Mouse (Mus musculus): Measurements from ENCODE around the gene Tango6. TPM values are rescaled to one million over a fixed set of nuclear protein-coding genes. Genes with fewer than 3 reads are reported as not detected.

Gene Tango6
- polyA plus RNA-seq, 1 experiment = 6.9 TPM

DNA sequence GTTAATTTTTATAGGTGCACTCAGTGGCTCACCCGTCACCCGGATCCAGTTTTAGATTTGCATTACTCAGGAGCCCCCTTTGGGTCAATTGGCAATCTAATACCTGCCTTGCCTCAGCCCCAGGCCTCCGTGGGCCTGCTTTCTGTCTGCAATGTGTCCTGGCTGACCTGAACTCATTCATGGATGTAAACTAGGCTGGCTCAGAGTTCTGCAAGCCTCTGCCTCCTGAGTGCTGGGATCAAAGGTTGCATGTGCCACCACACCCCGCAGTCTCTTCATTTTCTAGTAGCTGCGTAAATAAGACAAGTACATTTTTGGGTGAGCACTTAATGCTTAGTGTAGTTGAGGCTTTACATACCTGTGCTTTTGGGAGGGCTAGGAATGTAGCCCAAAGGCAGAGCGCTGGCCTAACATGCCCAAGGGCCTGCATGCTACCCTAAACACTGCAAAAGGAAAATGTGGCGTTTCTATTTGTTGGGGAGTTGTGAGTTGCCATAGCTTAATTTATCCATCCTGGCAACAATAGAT lies 44.0 kb upstream of the Tango6 start:
- H3K79me2 ChIP-seq (ENCODE audit: control insufficient read depth, insufficient read depth) = no peaks in the 10 kb centered on the region
- no peak overlapping the region for H3K4me2 ChIP-seq (ENCODE audit: low read depth)
- H3ac ChIP-seq (ENCODE audit: control insufficient read depth, insufficient read length) = no peak overlapping the region
- H3K27me3 ChIP-seq (ENCODE audit: control insufficient read depth, insufficient read depth, insufficient read length) = no peaks in the 10 kb centered on the region
- TF ChIP-seq CEBPB (IDR thresholded peaks at IDR 0.05; ENCODE audit: insufficient read depth, poor library complexity, severe bottlenecking) = no peak
- no peak overlapping the region for H3K4me3 ChIP-seq
- H3K36me3 ChIP-seq (ENCODE audit: control insufficient read depth, insufficient read depth) = no peaks in the 10 kb centered on the region

DNA sequence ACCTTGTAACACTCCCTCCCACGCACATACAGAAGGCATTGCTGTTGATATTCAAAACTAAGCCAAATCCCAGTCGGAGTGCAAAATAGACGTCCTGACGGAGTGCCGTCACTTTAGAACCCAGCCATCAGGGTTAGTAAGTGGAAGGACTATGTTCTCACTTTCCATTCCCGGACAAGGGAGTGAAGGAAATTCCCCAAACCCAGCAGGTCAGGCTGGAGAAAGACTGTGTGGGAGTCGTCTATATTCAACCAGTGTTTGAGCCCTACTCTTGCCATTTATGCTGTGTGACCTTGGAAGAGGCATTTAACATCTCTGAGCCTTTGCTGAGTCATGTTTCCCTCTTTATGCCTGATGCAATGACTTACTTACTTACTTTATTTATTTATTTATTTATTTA lies 42.7 kb upstream of the Tango6 start:
- no peaks in the 10 kb centered on the region for H3K27me3 ChIP-seq (ENCODE audit: control insufficient read depth, insufficient read depth, insufficient read length)
- TF ChIP-seq REST (IDR thresholded peaks at IDR 0.05; ENCODE audit: insufficient read depth, insufficient read length) = no peak
- TF ChIP-seq MAX (IDR thresholded peaks at IDR 0.05; ENCODE audit: low read depth) = no peak
- no peak for TF ChIP-seq POLR2AphosphoS2 (IDR thresholded peaks at IDR 0.05; ENCODE audit: insufficient read length, low read depth)
- TF ChIP-seq TCF3 (IDR thresholded peaks at IDR 0.05; ENCODE audit: insufficient read length, low read depth) = no peak
- TF ChIP-seq POLR2A (IDR thresholded peaks at IDR 0.05; ENCODE audit: insufficient read length, low read depth) = no peak
- no peak for TF ChIP-seq MYOG (IDR thresholded peaks at IDR 0.05; ENCODE audit: control insufficient read depth in 1 of 3, insufficient read depth in 1 of 3, insufficient read length in 2 of 3, low read depth in 2 of 3)
- TF ChIP-seq TCF12 (IDR thresholded peaks at IDR 0.05; ENCODE audit: insufficient read depth, poor library complexity, severe bottlenecking) = no peak
- TF ChIP-seq E2F4 (IDR thresholded peaks at IDR 0.05; ENCODE audit: insufficient read depth) = no peak
- TF ChIP-seq SRF (IDR thresholded peaks at IDR 0.05; ENCODE audit: control insufficient read depth, insufficient read length, low read depth) = no peak
- no peak overlapping the region for H3ac ChIP-seq (ENCODE audit: control insufficient read depth, insufficient read length)
- H3K36me3 ChIP-seq (ENCODE audit: control insufficient read depth, insufficient read depth) = no peaks in the 10 kb centered on the region
- H3K4me3 ChIP-seq = no peak overlapping the region
- no peak overlapping the region for H3K4me2 ChIP-seq (ENCODE audit: low read depth)
- no peaks in the 10 kb centered on the region for H3K79me2 ChIP-seq (ENCODE audit: control insufficient read depth, insufficient read depth)

DNA sequence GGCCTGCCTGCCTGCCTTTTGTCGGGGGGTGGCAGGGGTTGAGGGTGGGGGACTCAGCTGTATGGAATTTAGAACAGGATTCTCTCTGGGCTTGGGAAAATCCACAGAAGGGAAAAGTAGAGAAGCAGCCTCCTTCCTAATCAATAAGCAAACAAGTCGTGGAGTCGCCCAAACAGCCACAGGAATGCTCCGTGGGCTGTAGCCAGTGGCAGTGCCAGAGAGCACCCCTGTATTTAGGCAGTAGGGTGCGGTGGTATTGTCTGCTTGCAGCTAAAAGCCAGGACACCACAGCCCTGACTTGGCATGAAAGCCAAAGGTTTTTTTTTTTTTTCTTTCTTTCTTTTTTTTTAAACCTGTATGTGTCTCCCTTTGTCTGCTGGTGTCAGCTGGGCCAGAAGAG lies 41.9 kb upstream of the Tango6 start:
- no peak overlapping the region for H3K4me3 ChIP-seq
- H3K27me3 ChIP-seq (ENCODE audit: control insufficient read depth, insufficient read depth, insufficient read length) = no peaks in the 10 kb centered on the region
- no peaks in the 10 kb centered on the region for H3K79me2 ChIP-seq (ENCODE audit: control insufficient read depth, insufficient read depth)
- peak overlapping the region; percentile 10 for H3K4me2 ChIP-seq (ENCODE audit: low read depth)
- TF ChIP-seq MYOG (IDR thresholded peaks at IDR 0.05; ENCODE audit: control insufficient read depth in 1 of 3, insufficient read depth in 1 of 3, insufficient read length in 2 of 3, low read depth in 2 of 3) (no peak), POLR2AphosphoS2 (IDR thresholded peaks at IDR 0.05; ENCODE audit: insufficient read length, low read depth) (no peak), TCF3 (IDR thresholded peaks at IDR 0.05; ENCODE audit: insufficient read length, low read depth) (no peak), E2F4 (IDR thresholded peaks at IDR 0.05; ENCODE audit: insufficient read depth) (no peak), USF1 (IDR thresholded peaks at IDR 0.05; ENCODE audit: low read depth) (no peak), MYOD1 (IDR thresholded peaks at IDR 0.05; ENCODE audit: control insufficient read depth in 1 of 3, insufficient read length in 2 of 3, low read depth in 2 of 3) (no peak), TCF12 (IDR thresholded peaks at IDR 0.05; ENCODE audit: insufficient read depth, poor library complexity, severe bottlenecking) (no peak), CEBPB (IDR thresholded peaks at IDR 0.05; ENCODE audit: insufficient read depth, poor library complexity, severe bottlenecking) (no peak), REST (IDR thresholded peaks at IDR 0.05; ENCODE audit: insufficient read depth, insufficient read length) (no peak), SRF (IDR thresholded peaks at IDR 0.05; ENCODE audit: control insufficient read depth, insufficient read length, low read depth) (no peak), POLR2A (IDR thresholded peaks at IDR 0.05; ENCODE audit: insufficient read length, low read depth) (no peak)
- H3K36me3 ChIP-seq (ENCODE audit: control insufficient read depth, insufficient read depth) = no peaks in the 10 kb centered on the region
- no peak overlapping the region for H3ac ChIP-seq (ENCODE audit: control insufficient read depth, insufficient read length)

DNA sequence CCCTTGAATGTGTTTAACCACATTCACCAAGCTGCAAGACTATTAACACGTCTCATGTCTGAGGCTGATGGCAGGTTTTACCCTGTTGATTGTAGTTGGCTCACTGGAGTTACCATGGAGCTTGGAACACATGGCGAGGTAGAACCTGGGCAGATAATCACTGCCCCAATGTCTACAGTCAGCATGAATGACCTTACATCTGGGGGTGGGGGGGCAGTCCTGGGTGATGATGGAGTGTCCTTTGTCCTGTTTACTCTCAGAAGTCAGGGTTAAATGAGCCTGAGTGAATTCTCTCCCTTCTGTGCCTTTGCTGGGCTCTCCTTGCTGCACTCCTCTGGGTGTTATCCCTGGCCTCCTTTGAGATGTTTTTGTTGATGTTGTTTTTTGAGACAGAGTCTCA lies 40.7 kb upstream of the Tango6 start:
- H3K4me3 ChIP-seq = no peak overlapping the region
- no peaks in the 10 kb centered on the region for H3K27me3 ChIP-seq (ENCODE audit: control insufficient read depth, insufficient read depth, insufficient read length)
- H3K4me2 ChIP-seq (ENCODE audit: low read depth) = no peak overlapping the region
- no peak for TF ChIP-seq MAX (IDR thresholded peaks at IDR 0.05; ENCODE audit: low read depth)
- TF ChIP-seq TCF12 (IDR thresholded peaks at IDR 0.05; ENCODE audit: insufficient read depth, poor library complexity, severe bottlenecking) = no peak
- TF ChIP-seq MYOG (IDR thresholded peaks at IDR 0.05; ENCODE audit: control insufficient read depth in 1 of 3, insufficient read depth in 1 of 3, insufficient read length in 2 of 3, low read depth in 2 of 3) = no peak
- no peak for TF ChIP-seq POLR2AphosphoS2 (IDR thresholded peaks at IDR 0.05; ENCODE audit: insufficient read length, low read depth)
- no peak for TF ChIP-seq REST (IDR thresholded peaks at IDR 0.05; ENCODE audit: insufficient read depth, insufficient read length)
- TF ChIP-seq USF1 (IDR thresholded peaks at IDR 0.05; ENCODE audit: low read depth) = no peak
- TF ChIP-seq MYOD1 (IDR thresholded peaks at IDR 0.05; ENCODE audit: control insufficient read depth in 1 of 3, insufficient read length in 2 of 3, low read depth in 2 of 3) = no peak
- TF ChIP-seq E2F4 (IDR thresholded peaks at IDR 0.05; ENCODE audit: insufficient read depth) = no peak
- no peak for TF ChIP-seq CEBPB (IDR thresholded peaks at IDR 0.05; ENCODE audit: insufficient read depth, poor library complexity, severe bottlenecking)
- TF ChIP-seq POLR2A (IDR thresholded peaks at IDR 0.05; ENCODE audit: insufficient read length, low read depth) = no peak
- TF ChIP-seq TCF3 (IDR thresholded peaks at IDR 0.05; ENCODE audit: insufficient read length, low read depth) = no peak
- TF ChIP-seq SRF (IDR thresholded peaks at IDR 0.05; ENCODE audit: control insufficient read depth, insufficient read length, low read depth) = no peak
- no peaks in the 10 kb centered on the region for H3K79me2 ChIP-seq (ENCODE audit: control insufficient read depth, insufficient read depth)
- H3K36me3 ChIP-seq (ENCODE audit: control insufficient read depth, insufficient read depth) = no peaks in the 10 kb centered on the region
- no peak overlapping the region for H3ac ChIP-seq (ENCODE audit: control insufficient read depth, insufficient read length)

DNA sequence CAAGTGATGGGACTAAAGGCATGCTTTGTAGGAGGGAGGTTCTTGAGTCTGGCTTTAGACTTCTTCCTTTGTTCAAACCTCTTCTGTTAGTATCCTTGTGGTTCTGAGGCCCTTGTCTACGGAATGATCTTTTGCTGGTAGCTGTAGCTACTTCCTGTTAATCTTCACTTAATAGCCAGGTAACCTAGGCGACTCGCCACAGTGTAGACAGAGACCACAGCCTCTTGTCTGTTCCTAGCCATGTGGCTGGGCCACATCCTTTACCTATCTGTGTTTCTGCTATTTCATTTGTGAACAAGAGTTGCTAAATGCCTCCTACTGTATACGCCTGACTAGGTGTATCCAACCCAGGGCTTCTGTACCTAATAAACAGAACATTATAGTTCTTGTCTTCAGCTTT lies 39.8 kb upstream of the Tango6 start:
- Histone ChIP-seq H3K27me3 (ENCODE audit: control insufficient read depth, insufficient read depth, insufficient read length) (no peaks in the 10 kb centered on the region), H3K4me3 (no peak overlapping the region)
- TF ChIP-seq REST (IDR thresholded peaks at IDR 0.05; ENCODE audit: insufficient read depth, insufficient read length) (no peak), CEBPB (IDR thresholded peaks at IDR 0.05; ENCODE audit: insufficient read depth, poor library complexity, severe bottlenecking) (no peak), MYOG (IDR thresholded peaks at IDR 0.05; ENCODE audit: control insufficient read depth in 1 of 3, insufficient read depth in 1 of 3, insufficient read length in 2 of 3, low read depth in 2 of 3) (no peak), POLR2AphosphoS2 (IDR thresholded peaks at IDR 0.05; ENCODE audit: insufficient read length, low read depth) (no peak), SRF (IDR thresholded peaks at IDR 0.05; ENCODE audit: control insufficient read depth, insufficient read length, low read depth) (no peak), MAX (IDR thresholded peaks at IDR 0.05; ENCODE audit: low read depth) (no peak), E2F4 (IDR thresholded peaks at IDR 0.05; ENCODE audit: insufficient read depth) (no peak)

More for the DNA sequence above, 39.8 kb upstream of the Tango6 start:
- Histone ChIP-seq H3K4me2 (ENCODE audit: low read depth) (no peak overlapping the region), H3K79me2 (ENCODE audit: control insufficient read depth, insufficient read depth) (no peaks in the 10 kb centered on the region), H3ac (ENCODE audit: control insufficient read depth, insufficient read length) (no peak overlapping the region), H3K36me3 (ENCODE audit: control insufficient read depth, insufficient read depth) (no peaks in the 10 kb centered on the region)
